Mouse (Mus musculus): ENCODE measurements around the gene Crybg1. TPM values are rescaled to one million over a fixed set of nuclear protein-coding genes. Genes with fewer than 3 reads are reported as not detected.

The Crybg1 gene
- polyA plus RNA-seq, 1 experiment from 2014 or later, result 0.30 TPM

- Histone ChIP-seq H3K4me3 (peak within 1 kb of the TSS; percentile 72), H3K4me2 (peak within 1 kb of the TSS; percentile 85), H3K9ac (peak within 1 kb of the TSS; percentile 77), H3K27me3 (replicated peaks) (no peaks in the 10 kb centered on the region), H3K27ac (peak within 1 kb of the TSS; percentile 61), H3K9me3 (replicated peaks) (no peaks in the 10 kb centered on the region), H3K36me3 (no peaks in the 10 kb centered on the region), H3K4me1 (peaks cover 17% of the 10 kb centered on the region)
- under 1% methylated on average over 40 of the region's 40 CpGs for WGBS (ENCODE audit: insufficient replicate concordance)
- peak; percentile 94 for ATAC-seq
These were observed 247.0 kb downstream of the Crybg1 start, which contains the start of the genes Qrsl1 and Rtn4ip1 for GRCm38 (mm10) chr10:43901578-43902194. Gene Qrsl1 (minus strand): TSS chr10:43901745. Gene Rtn4ip1 (plus strand): TSS chr10:43901807.

GRCm38 (mm10) chr10:43900883-43901570, 247.6 kb downstream of the Crybg1 start:
- Histone ChIP-seq H3K27me3 (replicated peaks) (no peaks in the 10 kb centered on the region), H3K4me2 (peak overlapping the region; percentile 85), H3K36me3 (no peaks in the 10 kb centered on the region), H3K27ac (0 out of 2 replicates have a peak overlapping the region, but pooled peaks have one; percentile 31), H3K4me3 (peak overlapping the region; percentile 72), H3K4me1 (peaks cover 17% of the 10 kb centered on the region), H3K9me3 (replicated peaks) (no peaks in the 10 kb centered on the region), H3K9ac (peak overlapping the region; percentile 77)
- ATAC-seq, result peak; percentile 67
- 4% methylated on average over 30 of the region's 30 CpGs for WGBS (ENCODE audit: insufficient replicate concordance)

Other genes with a start within 250 kb of the Crybg1 start
- gene Qrsl1, start 247.1 kb downstream of the Crybg1 start, polyA plus RNA-seq (2016; fragmentation: Nextera tagmentation; extraction: Ambion mirVana), result 12.0 and 12.7 TPM in 2 replicates
- 18.4 and 18.5 TPM in 2 replicates for gene Rtn4ip1, start 247.0 kb downstream of the Crybg1 start, polyA plus RNA-seq (2016; fragmentation: Nextera tagmentation; extraction: Ambion mirVana)
- gene Atg5, start 119.5 kb upstream of the Crybg1 start, polyA plus RNA-seq (2016; fragmentation: Nextera tagmentation; extraction: Ambion mirVana), result 22.2 and 26.9 TPM in 2 replicates